ENCODE assay signal across 8 mouse cellular contexts in genomic region chr7:16780825-16781554, GRCm38 (mm10). TPM values are rescaled to one million over a fixed set of nuclear protein-coding genes. Genes with fewer than 3 reads are reported as not detected.
DNase-seq lines count a peak whose midpoint lies in the region; ATAC-seq and TF ChIP-seq lines count a peak whose summit lies in the region.

Gene Slc1a5, plus strand, starts transcription at chr7:16781340.

- peak; percentile 81 for ATAC-seq in megakaryocyte progenitor cell, adult 5-6 weeks (replicated peaks; ENCODE audit: poor library complexity)

- peak; percentile 70 for TF ChIP-seq POLR2A in cortical plate, adult 2 months (IDR thresholded peaks at IDR 0.05; ENCODE audit: extremely low read depth, insufficient read depth, low read length)

- peak; percentile 100 for DNase-seq in ZHBTc4 (ENCODE audit: low read depth, low spot score)
- peak; percentile 85 for DNase-seq in gastrocnemius, postnatal 10 days
- DNase-seq in induced T-regulatory cell, adult 2 months (ENCODE audit: low read depth), result peak; percentile 99
- peak; percentile 22 to 71 for DNase-seq in left cerebral cortex, adult 9 months (ENCODE audit: low spot score in 2 of 2)
- DNase-seq in right cerebral cortex, postnatal 14 days, result peak; percentile 62
- peak; percentile 91 to 95 for DNase-seq in urinary bladder, postnatal 36 days (ENCODE audit: low spot score in 2 of 2)

- TF ChIP-seq CTCF in cortical plate, adult 2 months (IDR thresholded peaks at IDR 0.05; ENCODE audit: extremely low read depth, insufficient read depth, low read length), result no peak

- H3K4me3 ChIP-seq in cortical plate, adult 2 months (ENCODE audit: insufficient read depth, low read length), result peak within 1 kb of the TSS; percentile 38

- H3K4me1 ChIP-seq in cortical plate, adult 2 months (ENCODE audit: control insufficient read depth, insufficient read depth, low read length), result peaks cover 2% of the 10 kb centered on the region; the same call in 1 of the 2 replicates

- no peak within 1 kb of the TSS for H3K27ac ChIP-seq in cortical plate, adult 2 months (ENCODE audit: insufficient read depth, low read length)

RNA-seq across cellular contexts. Expression of gene Slc1a5, which starts in this region (rescaled TPM):
- polyA plus RNA-seq in cortical plate, adult 2 months (2012; rRNA removed), result 5.7 and 6.1 TPM in 2 replicates
- 10 to 100 TPM; 32.5 to 34.9 TPM for total RNA-seq in gastrocnemius, postnatal 10 days (2021)
- total RNA-seq in megakaryocyte progenitor cell, adult 5-6 weeks (2015), result 73.2 and 79.5 TPM in 2 replicates
- total RNA-seq in megakaryocyte progenitor cell, adult 5-6 weeks (2017), result 39.1 and 48.3 TPM in 2 replicates

Comparison
In these comparisons a context has a peak if more than half of its experiments do, and no peak if none do; other contexts are left out.
1. DNase-seq: peak in every context shown above with its lines; median percentile 100 in ZHBTc4; 99 in induced T-regulatory cell, adult 2 months; 93 in urinary bladder, postnatal 36 days; 85 in gastrocnemius, postnatal 10 days; 62 in right cerebral cortex, postnatal 14 days; 46 in left cerebral cortex, adult 9 months.